Mouse (Mus musculus) limb, embryonic 13.5 days (tissue): Measurements from ENCODE around the gene Kat6b. TPM values are rescaled to one million over a fixed set of nuclear protein-coding genes. Genes with fewer than 3 reads are reported as not detected.
"Not testable (repeated sequence)": the region's sequence is repeated elsewhere in the genome, so short reads cannot be mapped to it uniquely, and the experiment has no call there.

Experiments
- ATAC-seq: fragments of 200-750 bp; cut with Nextera tagmentation; 2 replicates; pipeline ENCODE4 v1.8.0; 2017; ENCODE audit warnings: low read depth, moderate number of reproducible peaks, moderate TSS enrichment; ENCODE audit not compliant: low FRiP score
- H3K27ac ChIP-seq: fragments of 300-500 bp; sonication (generic); 2 replicates; pipeline ENCODE4 v1.5.1; 2015; ENCODE audit warnings: inconsistent platforms, mild to moderate bottlenecking, moderate library complexity
- H3K27me3 ChIP-seq: fragments of 300-500 bp; sonication (generic); 2 replicates; pipeline ENCODE4 v1.6.1; 2015; ENCODE audit warnings: mild to moderate bottlenecking, inconsistent platforms
- H3K36me3 ChIP-seq: fragments of 300-500 bp; sonication (generic); 2 replicates; pipeline ENCODE4 v1.6.1; 2015; ENCODE audit warnings: inconsistent platforms, mild to moderate bottlenecking, moderate library complexity
- H3K4me1 ChIP-seq: fragments of 300-500 bp; sonication (generic); 2 replicates; pipeline ENCODE4 v1.6.1; 2015; ENCODE audit warnings: inconsistent platforms
- H3K4me2 ChIP-seq: fragments of 300-500 bp; sonication (generic); replicated peaks from 2 replicates; pipeline ENCODE4 v1.6.1; 2015; ENCODE audit warnings: inconsistent platforms, mild to moderate bottlenecking, moderate library complexity
- H3K4me3 ChIP-seq: fragments of 300-500 bp; sonication (generic); 2 replicates; pipeline ENCODE4 v1.5.1; 2015; ENCODE audit warnings: moderate library complexity, mild to moderate bottlenecking, inconsistent platforms
- H3K9ac ChIP-seq: fragments of 300-500 bp; sonication (generic); 2 replicates; pipeline ENCODE4 v1.6.1; 2015; ENCODE audit warnings: mild to moderate bottlenecking, inconsistent platforms
- H3K9me3 ChIP-seq: fragments of 300-500 bp; sonication (generic); 2 replicates; pipeline ENCODE4 v1.6.1; 2016; ENCODE audit warnings: inconsistent platforms
- WGBS: fragments of 180-500 bp; shearing (Covaris S2); methylation state at CpG from one replicate; pipeline ENCODE4 v1.1.7; 2015; 5-methylcytosine and 5-hydroxymethylcytosine counted together
- polyA plus RNA-seq: library from polyadenylated mRNA; unstranded; fragments of >200 nt; fragmentation: Nextera tagmentation; extraction: Ambion mirVana; gene quantifications from 2 replicates; pipeline ENCODE4 v1.2.1, GENCODE M21; 2015

The Kat6b gene
- polyA plus RNA-seq, 1 experiment from 2014 or later: 31.4 TPM

DNA sequence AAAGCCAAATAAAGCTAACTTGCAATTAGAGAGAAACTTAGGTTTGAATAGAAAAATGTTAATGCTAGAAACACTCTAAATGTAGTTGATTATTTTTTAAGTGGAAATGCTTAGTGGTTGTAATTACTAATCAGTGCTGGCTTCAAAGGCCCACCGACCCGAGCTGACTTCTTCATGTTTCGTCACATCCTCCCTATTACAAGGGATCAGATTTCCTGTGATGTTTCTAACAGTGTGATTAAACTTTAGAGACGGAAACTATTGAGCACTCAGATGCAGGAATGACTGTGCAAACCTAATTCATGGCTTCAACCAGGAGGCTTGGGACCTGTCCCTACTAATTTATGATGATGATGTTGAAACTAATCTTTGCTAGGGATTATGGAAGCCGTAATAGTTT is 25.8 kb downstream of the Kat6b start:
- no peaks in the 10 kb centered on the region for H3K27me3 ChIP-seq
- H3K9me3 ChIP-seq: no peaks in the 10 kb centered on the region
- no peak overlapping the region for H3K4me2 ChIP-seq
- H3K4me3 ChIP-seq: no peak overlapping the region
- 46% methylated on average over 5 of the region's 5 CpGs for WGBS
- H3K27ac ChIP-seq: no peak overlapping the region
- no peak overlapping the region for H3K9ac ChIP-seq
- ATAC-seq: no peak
- peaks cover 7% of the 10 kb centered on the region; the same call in 1 of the 2 replicates for H3K36me3 ChIP-seq
- H3K4me1 ChIP-seq: peaks cover 38% of the 10 kb centered on the region

DNA sequence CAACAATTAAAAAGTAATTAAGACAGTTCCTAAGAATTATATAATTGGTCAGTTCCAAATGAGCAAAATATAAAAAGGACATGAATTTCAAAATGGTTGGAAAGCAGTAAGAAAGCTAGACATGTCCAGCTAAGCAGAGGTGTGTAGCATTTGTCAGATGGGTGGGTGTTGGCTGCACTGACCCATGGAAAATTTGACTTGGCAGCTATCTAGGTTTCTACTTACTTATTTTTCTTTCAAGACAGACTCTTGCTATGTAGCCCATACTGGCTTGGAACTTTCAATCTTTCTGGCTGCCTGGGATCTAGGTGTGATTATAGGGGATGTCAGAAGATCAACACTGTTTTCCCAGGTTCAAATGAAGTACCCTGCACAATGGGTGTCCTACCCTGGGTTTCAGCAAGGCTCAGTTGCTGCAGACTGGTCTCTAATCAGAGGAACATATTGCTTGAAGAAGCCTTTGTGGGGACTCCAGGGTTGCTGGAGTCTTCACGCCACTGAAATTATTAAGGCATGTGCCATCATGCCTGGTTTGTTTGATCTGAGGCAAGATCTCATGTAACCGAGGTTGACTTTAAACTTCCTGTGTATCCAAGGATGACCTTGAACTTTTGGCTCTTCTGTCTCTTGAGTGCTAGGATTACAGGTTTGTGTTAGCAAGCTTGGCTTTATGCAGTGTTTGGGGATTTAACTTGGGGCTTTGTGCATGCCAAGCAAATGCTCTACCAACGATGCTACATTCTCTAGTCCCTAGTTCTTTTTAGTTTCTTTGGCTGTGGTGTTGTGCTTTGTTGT is 28.1 kb downstream of the Kat6b start:
- Histone ChIP-seq H3K4me3 (no peak overlapping the region), H3K9me3 (no peaks in the 10 kb centered on the region), H3K9ac (no peak overlapping the region), H3K4me1 (peaks cover 15% of the 10 kb centered on the region), H3K27ac (no peak overlapping the region), H3K36me3 (peaks cover 7% of the 10 kb centered on the region; the same call in 1 of the 2 replicates), H3K27me3 (no peaks in the 10 kb centered on the region), H3K4me2 (no peak overlapping the region)
- ATAC-seq: no peak
- WGBS: 81% methylated on average over 3 of the region's 3 CpGs

- no peak overlapping the region for H3K9ac ChIP-seq
- no peak overlapping the region for H3K4me2 ChIP-seq
Observed at GRCm38 (mm10) chr14:21511438-21511837, 30.2 kb downstream of the Kat6b start.

GRCm38 (mm10) chr14:21515505-21515904 is 34.3 kb downstream of the Kat6b start:
- H3K4me2 ChIP-seq: no peak overlapping the region
- no peak for ATAC-seq
- no peaks in the 10 kb centered on the region for H3K27me3 ChIP-seq
- H3K9me3 ChIP-seq: no peaks in the 10 kb centered on the region
- H3K4me3 ChIP-seq: no peak overlapping the region
- no peak overlapping the region for H3K27ac ChIP-seq
- WGBS: 93% methylated on average over 5 of the region's 5 CpGs
- H3K36me3 ChIP-seq: peaks cover 46% of the 10 kb centered on the region
- H3K9ac ChIP-seq: no peak overlapping the region
- H3K4me1 ChIP-seq: peaks cover 19% of the 10 kb centered on the region

More at GRCm38 (mm10) chr14:21511438-21511837, 30.2 kb downstream of the Kat6b start:
- H3K4me1 ChIP-seq: peaks cover 4% of the 10 kb centered on the region
- no peaks in the 10 kb centered on the region for H3K27me3 ChIP-seq
- peaks cover 20% of the 10 kb centered on the region for H3K36me3 ChIP-seq
- ATAC-seq: no peak
- H3K27ac ChIP-seq: no peak overlapping the region
- no peaks in the 10 kb centered on the region for H3K9me3 ChIP-seq
- 89% methylated on average over 6 of the region's 6 CpGs for WGBS
- no peak overlapping the region for H3K4me3 ChIP-seq

- no peak for ATAC-seq
- Histone ChIP-seq H3K9ac (no peak overlapping the region), H3K4me1 (peaks cover 44% of the 10 kb centered on the region), H3K36me3 (peaks cover 47% of the 10 kb centered on the region), H3K27ac (no peak overlapping the region), H3K4me3 (no peak overlapping the region), H3K27me3 (no peaks in the 10 kb centered on the region), H3K9me3 (no peaks in the 10 kb centered on the region), H3K4me2 (no peak overlapping the region)
- 92% methylated on average over 3 of the region's 3 CpGs for WGBS
Observed at GRCm38 (mm10) chr14:21519307-21519706, 38.1 kb downstream of the Kat6b start.

- Histone ChIP-seq H3K9ac (no peak overlapping the region), H3K4me3 (no peak overlapping the region), H3K4me2 (no peak overlapping the region), H3K36me3 (peaks cover 42% of the 10 kb centered on the region), H3K4me1 (peaks cover 50% of the 10 kb centered on the region), H3K9me3 (no peaks in the 10 kb centered on the region), H3K27ac (peak overlapping the region; percentile 65), H3K27me3 (no peaks in the 10 kb centered on the region)
- ATAC-seq: no peak
- WGBS: 77% methylated on average over 7 of the region's 7 CpGs
Observed at GRCm38 (mm10) chr14:21520496-21520895, 39.3 kb downstream of the Kat6b start.

GRCm38 (mm10) chr14:21521496-21521895 is 40.3 kb downstream of the Kat6b start:
- Histone ChIP-seq H3K4me1 (peaks cover 59% of the 10 kb centered on the region), H3K36me3 (peaks cover 34% of the 10 kb centered on the region)
- H3K4me3 ChIP-seq, H3K9me3 ChIP-seq, H3K4me2 ChIP-seq, ATAC-seq, H3K27ac ChIP-seq, H3K9ac ChIP-seq, H3K27me3 ChIP-seq: not testable (repeated sequence)
- 83% methylated on average over 4 of the region's 4 CpGs for WGBS

DNA sequence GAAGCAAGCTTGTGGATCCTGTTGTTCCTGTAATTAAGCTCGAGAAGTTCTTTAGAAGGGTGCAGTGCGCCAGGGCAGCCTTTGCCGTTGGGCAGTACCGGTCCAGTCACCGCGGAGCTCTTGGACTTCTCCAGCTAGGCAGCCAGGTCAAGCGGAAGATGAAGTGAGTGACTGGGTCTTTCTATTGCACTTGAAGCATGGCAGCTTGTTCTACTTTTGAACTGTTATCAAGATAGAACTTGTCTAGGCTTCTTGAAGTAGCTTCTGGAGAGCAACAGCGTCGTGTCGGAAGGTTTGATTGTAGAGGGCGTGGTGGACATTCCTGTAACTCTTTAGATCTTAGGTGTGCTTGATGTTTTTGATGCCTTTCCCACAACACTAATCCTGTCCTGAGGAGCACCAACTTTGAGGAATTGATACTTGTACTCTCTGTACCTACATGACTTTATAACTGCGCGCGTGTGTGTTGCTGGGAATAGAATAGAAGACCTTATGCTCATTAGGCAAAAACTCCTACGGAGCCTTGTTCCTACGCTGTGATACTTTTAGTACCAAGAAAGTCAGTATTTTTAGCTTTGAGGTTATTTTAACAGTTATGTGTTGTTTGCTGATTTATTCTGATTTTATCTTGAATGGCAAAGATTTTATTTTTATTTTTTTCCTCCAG is 41.2 kb downstream of the Kat6b start:
- Histone ChIP-seq H3K4me2 (0 out of 2 replicates have a peak overlapping the region, but pooled peaks have one; percentile 3), H3K9ac (no peak overlapping the region), H3K27ac (no peak overlapping the region), H3K4me1 (peaks cover 63% of the 10 kb centered on the region), H3K4me3 (no peak overlapping the region), H3K9me3 (no peaks in the 10 kb centered on the region), H3K27me3 (no peaks in the 10 kb centered on the region), H3K36me3 (peaks cover 24% of the 10 kb centered on the region)
- no peak for ATAC-seq
- 83% methylated on average over 16 of the region's 16 CpGs for WGBS

- no peak for ATAC-seq
- peaks cover 67% of the 10 kb centered on the region for H3K4me1 ChIP-seq
Observed at GRCm38 (mm10) chr14:21523234-21523633, 42.0 kb downstream of the Kat6b start.

GRCm38 (mm10) chr14:21523851-21524441 is 42.7 kb downstream of the Kat6b start:
- ATAC-seq: peak; percentile 40; the same call in 1 of the 2 replicates
- Histone ChIP-seq H3K9ac (no peak overlapping the region; the same call in 1 of the 2 replicates), H3K36me3 (peaks cover 13% of the 10 kb centered on the region), H3K4me1 (peaks cover 64% of the 10 kb centered on the region), H3K4me3 (no peak overlapping the region), H3K9me3 (no peaks in the 10 kb centered on the region), H3K27me3 (no peaks in the 10 kb centered on the region), H3K4me2 (peak overlapping the region; percentile 17; the same call in 1 of the 2 replicates), H3K27ac (peak overlapping the region; percentile 58)
- 16% methylated on average over 3 of the region's 3 CpGs for WGBS

More at GRCm38 (mm10) chr14:21523234-21523633, 42.0 kb downstream of the Kat6b start:
- Histone ChIP-seq H3K9ac (no peak overlapping the region), H3K9me3 (no peaks in the 10 kb centered on the region), H3K4me3 (no peak overlapping the region), H3K36me3 (peaks cover 17% of the 10 kb centered on the region), H3K27ac (peak overlapping the region; percentile 58; the same call in 1 of the 2 replicates), H3K4me2 (peak overlapping the region; percentile 17; the same call in 1 of the 2 replicates), H3K27me3 (no peaks in the 10 kb centered on the region)
- WGBS: 33% methylated on average over 9 of the region's 9 CpGs

DNA sequence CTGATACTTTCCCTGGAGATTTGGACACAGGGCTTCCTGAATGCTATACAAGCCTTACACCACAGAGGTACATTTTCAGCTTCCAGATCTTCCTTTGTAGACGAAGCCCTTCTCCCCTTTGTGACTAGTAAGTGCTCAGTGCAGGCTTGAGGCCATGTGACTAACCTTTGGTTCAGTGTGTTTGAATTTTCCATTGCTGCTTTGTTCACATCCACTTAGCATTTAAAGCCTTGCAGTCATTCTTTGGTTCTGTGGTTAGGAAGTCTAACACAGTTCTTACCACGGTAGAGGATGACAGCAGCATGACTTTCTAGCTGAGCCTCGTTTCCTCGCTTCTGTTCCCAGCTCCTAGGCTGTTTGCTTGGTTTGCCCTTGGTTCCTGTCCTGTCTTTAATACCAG is 44.4 kb downstream of the Kat6b start:
- no peak for ATAC-seq
- Histone ChIP-seq H3K27ac (peak overlapping the region; percentile 6; the same call in 1 of the 2 replicates), H3K27me3 (no peaks in the 10 kb centered on the region), H3K4me1 (peaks cover 50% of the 10 kb centered on the region), H3K4me3 (no peak overlapping the region), H3K9me3 (no peaks in the 10 kb centered on the region), H3K4me2 (no peak overlapping the region), H3K36me3 (0 out of 2 replicates have a peak, but pooled peaks cover 9% of the 10 kb centered on the region), H3K9ac (no peak overlapping the region)
- WGBS: 67% methylated on average over 4 of the region's 4 CpGs

DNA sequence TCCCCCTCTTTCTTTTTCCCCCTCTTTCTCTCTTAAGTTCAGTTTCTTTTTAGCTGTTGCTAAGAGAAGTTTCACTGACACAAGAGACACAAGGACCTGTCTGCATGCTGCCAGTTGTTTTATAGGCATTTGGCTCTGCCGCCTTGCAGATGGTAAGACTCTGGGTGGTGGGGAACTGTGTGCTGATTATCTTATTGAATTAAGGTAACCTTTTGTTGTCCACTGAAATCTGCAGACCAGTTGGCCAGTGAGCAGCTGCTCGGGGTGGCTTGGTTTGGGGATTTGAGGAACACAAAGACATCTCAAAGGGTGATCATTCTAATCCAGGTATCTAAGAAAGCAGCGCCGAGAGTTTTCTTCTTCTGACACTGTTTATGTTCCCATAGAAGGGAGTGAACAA is 52.3 kb downstream of the Kat6b start:
- H3K4me3 ChIP-seq: no peak overlapping the region
- H3K9ac ChIP-seq: no peak overlapping the region
- H3K27ac ChIP-seq: no peak overlapping the region
- no peaks in the 10 kb centered on the region for H3K27me3 ChIP-seq
- H3K4me2 ChIP-seq: no peak overlapping the region
- peaks cover 22% of the 10 kb centered on the region for H3K4me1 ChIP-seq
- no peak for ATAC-seq
- 55% methylated on average over 4 of the region's 4 CpGs for WGBS
- peaks cover 18% of the 10 kb centered on the region for H3K36me3 ChIP-seq
- no peaks in the 10 kb centered on the region for H3K9me3 ChIP-seq
